Mouse (Mus musculus) common myeloid progenitor, adult 5-6 weeks (primary cell): Measurements from ENCODE around the gene Exph5. TPM values are rescaled to one million over a fixed set of nuclear protein-coding genes. Genes with fewer than 3 reads are reported as not detected.

Experiments
- ATAC-seq: replicated peaks from 2 replicates; pipeline ENCODE4 v1.8.0; 2016; ENCODE audit warnings: low read depth, mild to moderate bottlenecking, moderate TSS enrichment, inconsistent platforms; ENCODE audit not compliant: poor library complexity, severe bottlenecking
- total RNA-seq: library from RNA; stranded (forward); fragments of 200-1000, 187-1606 nt; gene quantifications from 2 replicates; pipeline ENCODE4 v1.2.3, GENCODE M21; 2017

The Exph5 gene
- total RNA-seq: not detected in 2 replicates

DNA sequence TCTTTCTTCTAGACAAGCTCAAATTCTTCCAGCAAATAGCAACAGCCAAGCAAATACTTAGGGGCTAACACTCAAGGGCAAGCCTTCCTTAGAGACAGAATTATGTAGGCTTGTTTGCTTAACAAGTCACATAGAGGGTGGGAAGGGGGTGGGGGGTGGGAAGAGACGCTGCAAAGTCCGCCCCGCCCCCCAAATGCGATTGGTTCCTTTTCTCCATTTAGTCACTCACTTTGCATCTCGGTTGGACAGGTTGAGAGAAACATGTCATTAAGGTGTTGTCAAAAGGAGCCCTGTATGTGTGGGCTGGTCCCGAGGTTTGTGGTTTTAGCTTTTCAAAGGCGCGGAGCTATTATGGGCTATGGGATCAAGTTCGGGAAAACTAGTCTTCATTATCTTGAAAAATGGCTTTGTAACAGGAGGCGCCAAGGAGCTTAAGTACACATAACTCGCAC, at the start of gene Exph5:
Exph5 (plus strand) TSS at position 402 of the 452 bp plus-strand sequence.
- ATAC-seq: peak; percentile 54

DNA sequence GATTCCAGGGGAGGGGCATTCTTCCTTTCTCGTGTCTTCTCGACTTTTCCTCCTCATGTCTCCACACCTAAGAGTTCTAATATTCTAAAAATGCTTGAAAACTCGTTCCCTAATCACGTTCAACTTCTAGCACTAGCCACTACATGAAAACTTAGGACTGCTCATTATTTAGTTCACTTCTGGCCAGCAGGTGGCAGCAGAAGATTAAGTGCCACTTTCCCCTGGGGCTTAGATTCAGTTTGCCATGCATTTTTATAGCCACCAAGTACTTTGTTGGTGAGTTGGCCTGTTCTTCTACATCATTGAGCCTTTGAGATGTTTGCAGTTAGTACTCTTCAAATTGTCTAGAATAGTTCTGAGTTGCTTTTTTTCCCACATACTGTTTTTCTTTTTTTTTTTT, 47.1 kb upstream of the Exph5 start:
- ATAC-seq: peak; percentile 86

DNA sequence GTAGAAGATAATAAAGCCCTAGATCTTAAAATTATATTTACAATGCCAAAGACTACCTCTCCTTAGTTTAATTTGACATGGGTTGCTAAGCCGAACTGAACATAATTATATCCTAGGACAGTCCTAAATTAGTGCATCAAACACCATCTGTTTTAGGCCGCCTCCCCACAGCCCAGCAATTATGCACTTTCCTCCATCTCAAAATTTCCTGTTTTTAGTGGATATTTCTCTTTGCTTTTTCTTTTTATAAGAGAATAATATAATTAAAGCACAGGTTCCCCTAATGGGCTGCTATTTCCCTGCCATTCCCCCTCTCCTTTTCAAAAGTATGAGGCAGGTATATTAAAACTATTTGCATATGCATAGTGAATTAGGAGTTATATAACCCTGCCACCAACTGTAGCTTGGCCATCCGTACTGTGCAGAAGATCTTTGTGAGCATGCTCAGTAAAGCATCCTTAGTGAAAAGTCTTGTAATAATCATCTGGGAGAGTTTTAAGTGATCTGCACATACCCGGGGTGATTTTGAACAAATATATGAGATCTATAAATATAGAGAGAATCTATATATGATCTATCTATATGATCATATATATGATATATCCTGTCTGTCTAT, 44.7 kb upstream of the Exph5 start:
- no peak for ATAC-seq

DNA sequence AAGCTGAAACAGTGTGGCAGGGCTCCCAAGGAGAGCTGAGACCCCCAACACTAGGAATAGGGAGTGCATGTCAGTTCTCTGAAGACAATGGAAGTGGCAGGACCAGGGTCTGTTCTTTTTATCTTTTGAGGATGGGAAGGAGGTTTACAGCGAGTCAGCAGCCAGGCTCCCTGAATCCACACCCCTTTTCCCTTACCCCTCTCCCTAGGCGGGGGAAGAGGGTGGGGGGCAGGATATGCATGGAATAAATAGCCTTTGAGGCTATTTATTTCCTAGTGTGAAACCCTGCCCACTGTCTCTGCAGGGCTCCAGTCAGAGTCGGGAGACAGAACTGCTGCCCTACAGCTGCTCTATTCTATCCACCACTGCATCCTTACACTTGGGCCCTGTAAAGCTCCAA, 43.7 kb upstream of the Exph5 start:
- no peak for ATAC-seq

DNA sequence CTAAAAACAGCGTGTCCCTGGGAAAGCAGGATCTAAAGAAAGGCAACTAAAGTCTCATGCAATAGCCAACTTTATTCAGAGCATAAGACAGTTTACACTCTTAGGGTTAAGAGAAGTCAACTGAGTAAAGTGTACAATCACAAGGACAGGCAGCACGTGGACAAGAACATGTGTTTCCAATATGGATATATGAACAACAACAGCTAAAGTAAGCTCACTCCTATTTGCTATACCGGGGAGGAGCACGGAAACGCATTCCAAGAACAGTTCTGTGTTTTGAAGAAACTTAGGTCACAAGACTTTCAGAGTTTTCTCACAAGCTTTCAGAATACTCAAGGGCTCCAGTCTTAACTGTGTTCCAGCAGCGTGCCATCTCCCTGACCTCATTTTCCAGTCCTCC, 43.3 kb upstream of the Exph5 start:
- ATAC-seq: no peak

DNA sequence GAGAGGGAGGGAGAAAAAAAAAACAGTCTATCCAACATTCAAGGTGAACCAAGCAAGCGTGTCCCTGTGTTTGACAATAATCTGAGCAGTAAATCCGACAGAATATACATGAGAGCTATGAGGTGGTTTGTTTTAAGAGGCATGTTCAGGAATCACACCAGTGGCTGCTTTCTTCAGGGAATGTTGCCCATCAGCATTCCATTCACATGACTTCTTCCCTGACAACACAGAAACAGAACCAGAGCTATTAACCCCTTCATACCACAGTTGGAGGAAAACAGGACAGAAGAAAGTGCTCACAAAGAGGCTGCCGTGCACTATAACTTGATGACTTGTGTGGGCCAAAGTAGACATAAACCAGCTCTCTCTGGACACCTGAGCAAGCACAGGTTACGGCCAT, 37.1 kb upstream of the Exph5 start:
- ATAC-seq: no peak

DNA sequence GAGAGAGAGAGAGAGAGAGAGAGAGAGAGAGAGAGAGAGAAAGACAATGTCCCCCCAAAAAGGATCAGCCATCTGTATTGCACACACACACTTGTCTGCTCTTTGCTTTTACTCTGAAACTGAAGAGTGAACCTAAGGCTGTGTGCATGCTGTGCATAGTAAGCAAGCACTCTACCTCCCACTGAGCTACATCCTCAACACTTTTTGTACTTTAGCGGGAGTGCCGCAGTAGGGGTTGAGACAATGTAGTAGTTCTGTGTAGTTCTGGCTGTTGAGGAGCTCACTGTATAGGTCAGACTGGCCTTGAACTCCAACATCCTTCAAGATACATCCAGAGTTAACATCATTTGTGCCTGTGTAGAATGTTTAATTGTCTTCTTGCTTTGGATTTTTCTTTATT, 35.9 kb upstream of the Exph5 start:
- ATAC-seq: no peak

DNA sequence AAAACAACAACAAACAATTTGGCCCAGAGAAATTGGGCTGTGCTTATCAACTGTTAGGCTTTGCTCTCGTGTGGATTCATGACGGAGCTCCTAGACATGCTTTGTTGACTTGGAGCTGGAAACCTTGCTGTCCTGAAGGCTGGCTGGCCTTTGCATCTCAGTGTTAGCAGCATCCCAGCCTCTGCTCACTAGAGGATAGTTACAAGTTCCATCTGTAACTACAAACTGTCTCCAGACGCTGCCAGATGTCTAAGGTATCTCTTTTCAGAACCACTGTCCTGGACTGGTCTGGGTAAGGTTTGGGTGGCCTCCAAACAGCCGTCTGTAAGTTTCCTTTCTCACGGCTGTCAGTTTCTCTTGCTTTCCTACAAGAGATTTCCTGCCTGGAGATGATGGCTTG, 33.4 kb upstream of the Exph5 start:
- no peak for ATAC-seq

DNA sequence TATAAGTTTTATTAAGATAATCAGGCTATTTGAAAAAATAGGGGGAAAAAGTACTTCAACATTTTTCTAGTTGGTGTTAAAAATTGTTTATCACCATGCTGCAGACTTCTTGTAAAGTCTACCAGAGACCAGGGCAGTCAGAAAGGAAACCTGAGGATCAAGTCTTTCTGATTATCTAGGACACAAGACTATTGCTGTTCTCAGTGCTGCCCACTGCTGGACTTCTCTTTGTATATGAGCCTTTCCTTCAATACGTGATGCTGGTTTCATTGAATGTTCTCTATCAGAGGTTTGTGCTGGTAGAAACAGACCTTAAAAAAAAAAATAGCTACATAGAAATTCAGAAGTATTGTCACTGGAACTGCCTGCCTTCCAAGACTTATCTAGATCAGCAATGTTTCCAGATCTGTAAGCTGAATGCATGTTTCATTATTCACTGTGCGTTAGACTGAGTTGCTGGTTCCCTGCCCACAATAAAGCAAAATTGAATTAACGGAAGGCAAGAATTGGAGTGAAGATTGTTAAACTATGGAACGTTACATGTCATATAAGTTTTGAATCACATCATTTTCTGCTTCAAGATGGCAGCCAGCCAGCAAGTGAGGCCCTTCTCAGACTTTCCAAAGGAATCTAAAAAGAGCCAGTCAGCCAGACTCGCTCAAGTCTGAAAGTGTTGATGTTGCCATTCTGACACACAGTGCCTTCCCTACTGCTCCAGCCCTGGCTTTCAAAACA, 32.6 kb upstream of the Exph5 start:
- peak; percentile 90 for ATAC-seq

DNA sequence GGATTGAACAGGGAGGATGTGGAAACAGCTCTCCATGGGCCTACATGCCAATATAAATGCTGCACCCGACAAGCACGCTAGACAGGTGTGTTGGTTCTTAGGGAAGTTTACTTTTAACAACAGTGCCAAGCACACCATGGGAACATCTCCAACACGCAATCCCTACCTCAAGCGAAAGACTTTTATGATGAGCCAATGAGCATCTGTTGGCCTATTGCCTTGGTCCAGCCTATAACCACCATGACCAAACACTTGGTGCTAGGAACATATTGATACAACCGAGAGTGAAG, 32.1 kb upstream of the Exph5 start:
- no peak for ATAC-seq

DNA sequence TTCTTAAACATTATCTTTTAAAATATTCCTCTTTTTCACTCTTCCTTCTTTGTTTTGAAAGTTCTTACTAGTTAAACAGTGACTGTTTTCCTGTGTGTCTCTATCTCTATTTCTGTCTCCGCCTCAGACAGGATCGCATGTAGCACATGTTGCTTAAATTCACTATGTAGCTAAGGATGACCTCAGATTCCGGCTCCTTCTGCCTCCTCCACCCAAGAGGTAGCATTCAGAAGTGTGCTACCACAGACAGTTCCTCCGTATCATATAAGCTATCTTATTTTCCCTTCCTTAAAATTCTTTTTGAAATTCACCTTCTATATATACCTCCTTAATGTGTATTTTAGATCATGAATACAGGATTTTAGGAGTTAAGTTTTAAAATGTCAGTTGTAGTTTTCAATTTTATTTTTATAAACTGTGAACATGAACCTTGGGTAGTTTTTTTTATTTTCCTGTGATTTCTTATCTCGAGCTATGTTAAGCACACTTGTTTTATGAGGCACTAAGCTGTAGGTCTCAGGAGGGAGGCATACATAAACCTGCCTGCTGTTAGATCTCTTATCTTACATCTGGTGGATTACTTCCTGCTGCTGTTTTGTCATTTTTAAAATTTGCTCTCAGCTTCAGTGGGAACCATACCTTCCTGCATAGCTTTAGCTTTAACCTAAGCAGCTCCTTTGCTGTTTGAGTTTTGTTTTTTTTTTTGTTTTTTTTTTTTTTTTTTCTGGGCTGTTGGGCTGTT, 30.0 kb upstream of the Exph5 start:
- peak; percentile 49; the same call in 1 of the 2 replicates for ATAC-seq

DNA sequence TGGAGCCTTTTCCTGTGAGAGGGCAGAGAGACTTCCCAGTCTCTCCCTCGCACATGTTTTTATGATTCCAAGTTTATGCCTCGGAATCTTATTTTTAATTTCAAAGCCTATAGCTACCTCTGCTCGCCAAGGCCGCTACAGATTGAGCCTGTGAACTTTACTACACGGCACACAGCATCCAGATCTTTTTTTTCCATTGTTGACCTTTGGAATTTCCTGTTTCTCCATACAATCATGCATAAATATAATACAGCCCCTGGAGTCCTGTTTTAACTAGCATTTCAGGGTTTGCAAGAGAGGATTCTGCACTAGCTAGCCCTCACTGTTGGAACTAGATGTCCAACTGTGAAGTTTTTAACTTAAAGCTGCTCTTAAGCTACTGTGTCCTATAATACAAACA, 29.3 kb upstream of the Exph5 start:
- ATAC-seq: no peak

DNA sequence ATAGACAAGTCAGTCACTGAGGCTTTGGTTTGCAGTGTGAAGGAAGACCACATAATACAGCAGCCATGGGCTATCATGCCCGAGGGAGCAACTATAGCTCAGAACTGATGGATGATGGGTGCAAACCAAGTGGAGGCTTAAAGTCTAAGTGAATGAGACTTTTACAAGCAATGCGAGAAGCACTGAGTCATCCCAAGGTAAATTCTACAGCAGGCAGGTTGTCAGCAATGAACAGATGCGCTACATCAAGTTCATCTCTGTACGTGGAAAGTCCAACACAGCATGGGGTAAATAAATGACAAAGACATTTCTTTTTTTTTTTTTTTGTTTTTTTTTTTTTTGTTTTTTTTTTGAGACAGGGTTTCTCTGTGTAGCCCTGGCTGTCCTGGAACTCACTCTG, 28.8 kb upstream of the Exph5 start:
- ATAC-seq: no peak

DNA sequence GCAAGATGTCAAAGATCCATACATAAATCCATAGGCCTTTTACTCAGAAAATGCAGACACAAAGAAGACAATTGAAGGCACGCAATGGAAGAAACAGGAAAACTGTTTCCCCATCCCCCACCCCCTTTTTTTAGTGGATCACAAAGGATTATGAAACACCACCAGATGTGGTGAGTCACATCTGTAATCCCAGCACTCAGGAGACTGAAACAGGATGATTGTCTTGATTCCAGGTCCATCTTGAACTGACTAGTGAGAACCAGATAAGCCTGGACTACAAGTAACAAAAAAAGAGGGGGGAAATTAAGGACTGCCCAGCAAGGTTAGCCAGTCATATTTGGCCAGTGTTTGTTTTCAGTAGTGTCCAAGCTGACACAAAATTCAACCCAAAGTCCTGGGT, 25.1 kb upstream of the Exph5 start:
- ATAC-seq: no peak

DNA sequence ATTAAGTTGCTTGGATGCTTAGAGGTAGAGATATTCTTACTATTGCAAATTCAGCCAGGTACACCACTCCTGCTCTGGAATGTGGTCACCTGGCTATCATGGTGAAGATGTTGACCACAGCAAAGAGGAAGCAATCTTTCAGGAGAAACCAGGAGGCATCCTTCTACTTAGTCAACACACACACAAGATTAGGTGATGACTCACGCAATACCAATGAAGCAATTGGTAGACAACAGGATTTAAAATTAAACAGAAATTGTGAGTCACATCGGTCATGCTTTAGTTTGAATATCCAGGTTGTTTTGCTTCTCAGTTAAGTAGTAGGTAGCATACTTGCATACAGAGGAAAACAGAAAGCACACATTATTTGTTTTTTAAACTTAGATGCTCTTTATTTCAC, 22.5 kb upstream of the Exph5 start:
- ATAC-seq: no peak

DNA sequence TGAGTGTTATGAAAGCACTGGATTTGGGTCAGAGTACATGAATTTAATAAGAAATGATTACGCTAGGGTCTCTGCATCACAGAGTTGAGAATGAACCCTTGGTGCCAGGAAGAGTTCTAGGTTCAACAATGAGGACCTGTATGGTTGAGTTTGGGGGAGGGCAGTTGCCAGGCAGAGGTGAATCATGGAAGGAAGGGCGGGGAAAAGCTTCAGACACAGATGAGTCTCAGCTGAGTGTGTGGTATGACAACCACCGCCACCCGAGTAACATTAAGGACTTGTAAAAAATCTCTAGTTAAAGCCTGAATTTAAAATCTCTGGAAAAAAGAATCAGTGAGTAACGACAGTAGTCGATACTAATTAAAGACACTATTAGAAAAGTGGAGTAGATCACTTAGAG, 14.7 kb upstream of the Exph5 start:
- no peak for ATAC-seq

DNA sequence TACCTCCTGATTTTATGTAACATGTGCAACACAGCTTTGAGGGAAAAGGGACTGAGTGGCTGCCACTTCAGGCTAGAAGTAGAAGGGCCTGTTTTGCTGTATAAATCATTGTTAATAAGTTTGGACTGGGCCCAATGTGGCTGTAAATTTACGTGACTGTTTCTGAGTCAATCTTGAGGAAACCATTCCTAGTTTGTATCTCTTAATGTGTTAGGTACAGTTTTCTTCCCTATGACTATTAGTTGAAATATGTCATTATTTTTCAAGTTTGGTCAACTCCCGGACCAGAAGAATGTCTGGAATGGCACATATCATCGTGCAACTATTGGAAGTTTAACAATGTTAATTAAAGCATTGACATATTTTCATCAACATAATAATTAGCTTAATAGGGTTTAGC, 11.5 kb upstream of the Exph5 start:
- no peak for ATAC-seq

DNA sequence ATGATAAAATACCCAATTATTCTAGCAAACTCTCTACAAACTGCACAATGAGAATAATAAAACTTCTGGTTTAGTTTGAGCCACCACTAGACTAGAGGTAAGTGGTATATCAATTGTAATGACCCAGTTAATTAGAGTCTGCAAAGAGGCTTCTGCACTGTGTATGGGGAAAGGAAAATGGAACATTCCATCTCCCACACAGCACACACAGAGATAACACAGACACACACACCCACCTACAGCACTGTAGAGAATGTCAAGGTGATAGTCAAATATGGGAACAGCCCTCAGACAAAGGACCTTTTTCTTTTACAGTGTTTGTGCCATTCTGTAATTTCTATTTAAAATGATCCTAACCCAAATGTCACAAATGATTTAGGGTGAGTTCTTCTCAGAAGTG, 8.6 kb upstream of the Exph5 start:
- ATAC-seq: no peak

DNA sequence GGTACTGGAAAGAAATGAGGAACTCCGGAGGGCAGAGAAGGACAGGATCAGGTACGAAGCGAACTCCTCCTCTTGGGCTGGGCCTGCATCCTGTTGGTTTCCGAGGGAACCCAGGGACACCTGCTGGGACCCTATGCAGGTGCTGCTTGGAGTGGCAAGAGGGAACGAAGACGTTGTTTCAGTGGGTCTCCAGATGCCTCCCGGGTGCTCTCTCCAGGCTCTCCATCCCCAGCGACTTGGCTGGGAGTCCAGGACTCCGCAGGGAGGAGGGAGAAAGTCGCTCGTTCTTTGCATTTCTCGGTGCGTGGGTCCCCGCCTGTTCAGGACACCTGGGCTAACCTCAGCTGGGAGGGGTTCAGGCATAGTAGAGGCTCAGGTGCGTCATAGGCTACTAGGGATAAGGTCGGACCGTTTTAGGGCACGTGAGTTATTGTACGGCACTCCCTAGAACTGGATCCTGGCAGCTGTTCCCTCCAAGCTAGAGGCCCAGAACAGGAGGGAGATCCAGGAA, 386 bp downstream of the Exph5 start:
- 0 out of 2 replicates have a peak, but pooled peaks have one; percentile 22 for ATAC-seq

DNA sequence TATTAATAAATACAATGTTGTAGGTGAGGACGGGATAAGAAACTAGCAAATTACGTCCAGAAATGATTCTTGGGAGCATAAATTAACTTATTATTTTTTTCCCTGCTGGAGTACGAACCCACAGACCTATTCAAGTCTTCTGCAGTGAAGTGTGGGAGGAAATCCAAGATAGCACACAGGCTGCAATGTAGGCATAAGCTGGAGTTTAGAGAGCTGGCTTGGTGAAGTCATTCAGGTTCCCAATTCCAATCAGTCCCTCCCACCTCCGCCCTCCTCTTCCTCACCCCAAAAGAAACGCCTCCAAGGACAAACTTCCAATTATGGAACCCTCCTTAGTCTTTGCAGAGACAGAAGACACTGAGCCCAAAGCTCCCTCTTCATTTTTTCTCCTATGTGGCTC, 945 bp downstream of the Exph5 start:
- ATAC-seq: no peak

DNA sequence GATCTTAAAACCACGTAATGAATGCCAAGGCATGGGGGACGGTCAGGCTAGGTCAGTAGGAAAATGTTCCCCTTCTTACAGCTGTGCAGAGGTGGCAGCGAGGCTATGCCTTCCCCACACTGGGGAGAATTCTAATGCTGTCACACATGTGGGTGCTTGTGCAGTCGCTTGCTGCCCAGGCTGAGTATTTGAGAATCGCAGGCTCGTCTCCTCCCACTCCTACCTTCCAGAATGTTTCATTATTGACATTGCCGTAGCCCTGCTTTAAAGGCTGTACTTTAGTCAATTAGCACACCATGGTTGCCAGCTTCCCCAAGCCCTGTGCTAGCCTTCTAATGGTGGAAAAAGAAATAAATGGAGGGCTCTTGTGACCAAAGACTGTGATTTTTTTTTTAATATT, 6.4 kb downstream of the Exph5 start:
- ATAC-seq: no peak
